Mouse (Mus musculus) heart, postnatal 0 days (tissue): ENCODE measurements around the gene Cwc27.

Source experiments
- CTCF ChIP-seq: IDR thresholded peaks from 2 replicates; pipeline ENCODE4 v1.5.1; 2016; ENCODE audit warnings: antibody characterized with exemption, control low read depth, low read depth
- EP300 ChIP-seq: IDR thresholded peaks from 2 replicates; pipeline ENCODE4 v1.6.1; 2016; ENCODE audit warnings: antibody characterized with exemption, low read depth

DNA sequence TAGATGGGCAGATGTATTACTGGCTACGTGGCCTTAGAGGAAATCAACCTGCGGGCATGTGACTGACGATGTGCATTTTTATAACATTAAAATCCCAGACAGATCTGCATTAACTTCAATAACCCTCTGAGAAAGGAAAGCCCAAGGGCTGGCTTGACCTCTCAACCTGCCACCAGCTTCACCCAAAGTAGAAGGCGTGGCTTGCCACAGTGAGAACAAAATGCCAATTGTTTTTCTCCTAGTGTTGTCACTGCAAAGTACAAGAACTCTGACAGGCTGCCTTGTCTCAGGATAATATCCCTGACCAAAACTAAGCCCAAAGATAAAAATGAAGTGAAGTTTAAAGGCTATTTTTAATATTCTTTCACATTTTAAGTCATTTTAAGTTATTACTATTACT, 188.9 kb downstream of the Cwc27 start:
- no peak for TF ChIP-seq EP300
- TF ChIP-seq CTCF, result no peak
